Mouse (Mus musculus): Measurements from ENCODE around the gene Myo1f.

GRCm38 (mm10) chr17:33644068-33644467 is 88.6 kb downstream of the Myo1f start:
- TF ChIP-seq CTCF (IDR thresholded peaks at IDR 0.05; ENCODE audit: extremely low read depth, insufficient read depth, insufficient read length, insufficient replicate concordance) (no peak), POLR2A (IDR thresholded peaks at IDR 0.05; ENCODE audit: low read depth, low read length) (no peak)
